Mouse (Mus musculus) stomach, postnatal 0 days (tissue): ENCODE data around the gene Tm4sf1. TPM values are rescaled to one million over a fixed set of nuclear protein-coding genes. Genes with fewer than 3 reads are reported as not detected.

Experiments used
- ATAC-seq: fragments of 200-750 bp; cut with Nextera tagmentation; 2 replicates; pipeline ENCODE4 v1.8.0; 2017; ENCODE audit not compliant: low FRiP score, low TSS enrichment
- DNase-seq: peaks from one replicate; pipeline ENCODE4 v3.0.0-alpha.2; 2016; ENCODE audit warnings: low spot score
- H3K27ac ChIP-seq: fragments of 300-500 bp; sonication (generic); replicated peaks from 2 replicates; pipeline ENCODE4 v1.5.1; 2014; ENCODE audit warnings: mild to moderate bottlenecking, control low read depth
- H3K27me3 ChIP-seq: fragments of 300-500 bp; sonication (generic); 2 replicates; pipeline ENCODE4 v1.6.1; 2014; ENCODE audit warnings: low read length; ENCODE audit not compliant: control insufficient read depth, insufficient read depth
- H3K36me3 ChIP-seq: fragments of 300-500 bp; sonication (generic); 2 replicates; pipeline ENCODE4 v1.6.1; 2014; ENCODE audit warnings: low read length, mixed read lengths; ENCODE audit not compliant: control insufficient read depth, insufficient read depth
- H3K4me1 ChIP-seq: fragments of 300-500 bp; sonication (generic); replicated peaks from 2 replicates; pipeline ENCODE4 v1.6.1; 2014; ENCODE audit warnings: antibody characterized with exemption; ENCODE audit not compliant: control insufficient read depth, insufficient read depth
- H3K4me2 ChIP-seq: fragments of 300-500 bp; sonication (generic); replicated peaks from 2 replicates; pipeline ENCODE4 v1.6.1; 2014; ENCODE audit warnings: low read depth, mild to moderate bottlenecking, control low read depth, moderate library complexity
- H3K4me3 ChIP-seq: fragments of 300-500 bp; sonication (generic); 2 replicates; pipeline ENCODE4 v1.5.1; 2014; ENCODE audit warnings: low read depth, low read length, control low read depth
- H3K9ac ChIP-seq: fragments of 300-500 bp; sonication (generic); 2 replicates; pipeline ENCODE4 v1.6.1; 2014; ENCODE audit warnings: mild to moderate bottlenecking, low read length, control low read depth, mixed read lengths
- H3K9me3 ChIP-seq: fragments of 300-500 bp; sonication (generic); 2 replicates; pipeline ENCODE4 v1.6.1; 2016; ENCODE audit warnings: low read length; ENCODE audit not compliant: control insufficient read depth
- CTCF ChIP-seq: IDR thresholded peaks from 2 replicates; pipeline ENCODE4 v1.5.1; 2016; ENCODE audit warnings: antibody characterized with exemption, low read depth, mild to moderate bottlenecking, moderate library complexity
- EP300 ChIP-seq: optimal IDR thresholded peaks from 2 replicates; pipeline ENCODE3; 2016; ENCODE audit warnings: antibody characterized with exemption
- WGBS: fragments of 180-500 bp; shearing (Covaris S2); extraction: QIAGEN DNeasy Blood & Tissue Kit; methylation state at CpG from one replicate; pipeline ENCODE4 v1.1.7; 2014; 5-methylcytosine and 5-hydroxymethylcytosine counted together
- polyA plus RNA-seq: library from polyadenylated mRNA; unstranded; fragments of >200 nt; fragmentation: Nextera tagmentation; extraction: Ambion mirVana; gene quantifications from 2 replicates; pipeline ENCODE4 v1.2.1, GENCODE M21; 2015

Gene Tm4sf1
- polyA plus RNA-seq, 1 experiment from 2014 or later, result 69.6 TPM

- no peak for TF ChIP-seq CTCF
- TF ChIP-seq EP300, result no peak
- 76% methylated on average over 3 of the region's 3 CpGs for WGBS
Observed at GRCm38 (mm10) chr3:57303486-57303885, 1.7 kb upstream of the Tm4sf1 start.

GRCm38 (mm10) chr3:57302886-57303285, 1.1 kb upstream of the Tm4sf1 start:
- WGBS, result 54% methylated on average over 2 of the region's 2 CpGs

More at GRCm38 (mm10) chr3:57303486-57303885, 1.7 kb upstream of the Tm4sf1 start:
- Histone ChIP-seq H3K9ac (no peak overlapping the region), H3K9me3 (no peaks in the 10 kb centered on the region), H3K4me1 (no peaks in the 10 kb centered on the region), H3K27me3 (no peaks in the 10 kb centered on the region), H3K36me3 (no peaks in the 10 kb centered on the region), H3K4me3 (no peak overlapping the region), H3K27ac (no peak overlapping the region), H3K4me2 (no peak overlapping the region)
- ATAC-seq (no peak), DNase-seq (no peak)

GRCm38 (mm10) chr3:57301366-57301765, 422 bp downstream of the Tm4sf1 start:
- TF ChIP-seq CTCF (no peak), EP300 (no peak)
- Histone ChIP-seq H3K36me3 (no peaks in the 10 kb centered on the region), H3K27me3 (no peaks in the 10 kb centered on the region), H3K4me2 (no peak overlapping the region), H3K4me1 (no peaks in the 10 kb centered on the region), H3K9ac (no peak overlapping the region), H3K9me3 (no peaks in the 10 kb centered on the region), H3K4me3 (no peak overlapping the region), H3K27ac (no peak overlapping the region)
- whole genome bisulfite sequencing, result 77% methylated on average over 4 of the region's 4 CpGs
- no peak for DNase-seq
- ATAC-seq, result no peak

More at GRCm38 (mm10) chr3:57302886-57303285, 1.1 kb upstream of the Tm4sf1 start:
- no peaks in the 10 kb centered on the region for H3K4me1 ChIP-seq
- H3K27me3 ChIP-seq, result no peaks in the 10 kb centered on the region
- no peaks in the 10 kb centered on the region for H3K36me3 ChIP-seq
- DNase-seq (no peak), ATAC-seq (no peak)
- H3K4me2 ChIP-seq, result no peak overlapping the region
- no peak overlapping the region for H3K4me3 ChIP-seq
- H3K27ac ChIP-seq, result no peak overlapping the region
- TF ChIP-seq EP300 (no peak), CTCF (no peak)
- H3K9ac ChIP-seq, result no peak overlapping the region
- H3K9me3 ChIP-seq, result no peaks in the 10 kb centered on the region

GRCm38 (mm10) chr3:57297991-57298390, 3.8 kb downstream of the Tm4sf1 start:
- no peak for ATAC-seq
- H3K9me3 ChIP-seq, result no peaks in the 10 kb centered on the region
- 87% methylated on average over 2 of the region's 2 CpGs for WGBS

GRCm38 (mm10) chr3:57296574-57296973, 5.2 kb downstream of the Tm4sf1 start:
- TF ChIP-seq CTCF, result no peak
- no peak for TF ChIP-seq EP300
- no peak overlapping the region for H3K9ac ChIP-seq
- no peak for ATAC-seq

More at GRCm38 (mm10) chr3:57297991-57298390, 3.8 kb downstream of the Tm4sf1 start:
- Histone ChIP-seq H3K36me3 (no peaks in the 10 kb centered on the region), H3K27ac (no peak overlapping the region), H3K4me1 (no peaks in the 10 kb centered on the region), H3K9ac (no peak overlapping the region), H3K4me2 (no peak overlapping the region), H3K4me3 (no peak overlapping the region), H3K27me3 (no peaks in the 10 kb centered on the region)
- TF ChIP-seq CTCF (no peak), EP300 (no peak)
- DNase-seq, result no peak

GRCm38 (mm10) chr3:57295631-57296030, 6.2 kb downstream of the Tm4sf1 start:
- Histone ChIP-seq H3K36me3 (no peaks in the 10 kb centered on the region), H3K27ac (peak overlapping the region; percentile 45), H3K4me3 (no peak overlapping the region), H3K27me3 (no peaks in the 10 kb centered on the region), H3K9ac (no peak overlapping the region), H3K4me2 (no peak overlapping the region; the same call in 1 of the 2 replicates), H3K4me1 (no peaks in the 10 kb centered on the region), H3K9me3 (no peaks in the 10 kb centered on the region)
- DNase-seq (no peak), ATAC-seq (no peak)
- no peak for TF ChIP-seq CTCF
- no peak for TF ChIP-seq EP300
- 74% methylated on average over 4 of the region's 4 CpGs for WGBS

More at GRCm38 (mm10) chr3:57296574-57296973, 5.2 kb downstream of the Tm4sf1 start:
- Histone ChIP-seq H3K36me3 (no peaks in the 10 kb centered on the region), H3K27ac (no peak overlapping the region), H3K4me3 (no peak overlapping the region), H3K4me2 (no peak overlapping the region), H3K4me1 (no peaks in the 10 kb centered on the region), H3K27me3 (no peaks in the 10 kb centered on the region), H3K9me3 (no peaks in the 10 kb centered on the region)
- no peak for DNase-seq
